Mouse (Mus musculus) heart, embryonic 10.5 days (tissue): ENCODE measurements around the gene Chst11. TPM values are rescaled to one million over a fixed set of nuclear protein-coding genes. Genes with fewer than 3 reads are reported as not detected.
A peak's percentile ranks its signal among the peaks of the same experiment; 100 is the strongest.

ENCODE experiments used
- DNase-seq: peaks from one replicate; pipeline ENCODE4 v3.0.0-alpha.2; 2017; ENCODE audit warnings: low spot score
- H3K27ac ChIP-seq: fragments of 300-500 bp; sonication (generic); 2 replicates; pipeline ENCODE4 v1.5.1; 2016; ENCODE audit warnings: mild to moderate bottlenecking
- H3K27me3 ChIP-seq: fragments of 300-500 bp; sonication (generic); 2 replicates; pipeline ENCODE4 v1.6.1; 2016; ENCODE audit warnings: mild to moderate bottlenecking; ENCODE audit not compliant: poor library complexity, insufficient read depth, severe bottlenecking
- H3K36me3 ChIP-seq: fragments of 300-500 bp; sonication (generic); 2 replicates; pipeline ENCODE4 v1.6.1; 2016; ENCODE audit warnings: mild to moderate bottlenecking, moderate library complexity
- H3K4me1 ChIP-seq: fragments of 300-500 bp; sonication (generic); 2 replicates; pipeline ENCODE4 v1.6.1; 2016; ENCODE audit warnings: mild to moderate bottlenecking
- H3K4me3 ChIP-seq: fragments of 300-500 bp; sonication (generic); 2 replicates; pipeline ENCODE4 v1.5.1; 2016; ENCODE audit warnings: mild to moderate bottlenecking, moderate library complexity
- H3K9me3 ChIP-seq: fragments of 300-500 bp; sonication (generic); 2 replicates; pipeline ENCODE4 v1.6.1; 2016; ENCODE audit warnings: mild to moderate bottlenecking, moderate library complexity
- WGBS: fragments of 180-500 bp; shearing (Covaris S2); methylation state at CpG from one replicate; pipeline ENCODE4 v1.1.7; 2016; 5-methylcytosine and 5-hydroxymethylcytosine counted together
- polyA plus RNA-seq: library from polyadenylated mRNA; unstranded; fragments of >200 nt; fragmentation: Nextera tagmentation; extraction: Ambion mirVana; gene quantifications from 2 replicates; pipeline ENCODE4 v1.2.1, GENCODE M21; 2016

Gene Chst11
- polyA plus RNA-seq, 1 experiment from 2014 or later = 1.2 TPM

DNA sequence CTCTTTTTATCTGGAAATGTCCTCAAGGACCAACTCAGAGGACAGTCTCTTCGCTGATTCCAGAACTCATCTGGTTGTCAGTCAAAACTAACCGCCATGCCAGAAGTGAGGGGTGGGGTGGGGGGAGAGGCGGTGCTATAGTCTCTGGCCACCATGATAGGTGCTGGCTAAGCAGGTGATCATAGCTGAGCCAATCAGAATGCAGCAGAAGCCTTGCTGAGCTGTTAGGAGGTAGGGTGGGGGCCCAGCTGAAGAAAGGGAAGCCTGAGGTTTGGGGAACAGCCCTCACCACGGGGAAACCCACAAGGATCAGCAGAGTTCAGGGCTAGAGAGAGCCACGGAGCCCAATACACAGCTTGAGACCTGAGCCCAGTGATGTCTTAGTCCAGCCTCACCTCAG lies 11.1 kb upstream of the Chst11 start:
- 81% methylated on average over 5 of the region's 5 CpGs for WGBS
- Histone ChIP-seq H3K4me1 (peaks cover 26% of the 10 kb centered on the region), H3K9me3 (no peaks in the 10 kb centered on the region), H3K4me3 (no peak overlapping the region), H3K27me3 (peaks cover 8% of the 10 kb centered on the region), H3K27ac (no peak overlapping the region), H3K36me3 (no peaks in the 10 kb centered on the region)
- no peak for DNase-seq

DNA sequence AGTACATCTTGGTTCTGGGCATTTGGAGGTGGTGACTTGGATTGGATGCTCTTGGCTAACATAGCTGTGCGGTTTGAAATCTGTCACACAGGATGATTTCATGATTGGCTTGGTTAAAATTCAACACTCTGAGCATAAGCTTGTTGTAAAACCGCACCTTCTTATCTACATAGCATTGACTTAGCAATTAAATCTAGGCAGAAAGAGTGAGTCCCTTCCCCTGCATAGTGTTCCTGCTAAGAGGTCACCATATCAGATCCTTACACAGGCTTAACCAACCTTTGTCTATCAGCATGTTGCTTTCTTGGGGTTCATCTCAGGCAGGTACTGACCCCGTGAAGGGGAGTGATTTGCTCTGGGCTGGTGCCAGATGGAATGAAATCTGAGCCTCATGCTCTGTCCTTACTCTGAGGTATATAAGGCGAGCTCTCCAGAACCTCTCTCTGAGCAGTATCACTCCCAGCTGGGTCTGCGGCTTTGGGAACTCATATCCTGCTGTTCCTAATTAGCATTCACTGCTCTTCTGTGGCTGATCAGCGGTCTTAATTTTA lies 10.6 kb upstream of the Chst11 start:
- H3K27me3 ChIP-seq = peaks cover 13% of the 10 kb centered on the region
- H3K4me1 ChIP-seq = peaks cover 21% of the 10 kb centered on the region
- WGBS = 65% methylated on average over 6 of the region's 6 CpGs
- no peak overlapping the region for H3K27ac ChIP-seq
- H3K9me3 ChIP-seq = no peaks in the 10 kb centered on the region
- no peak for DNase-seq
- no peaks in the 10 kb centered on the region for H3K36me3 ChIP-seq
- H3K4me3 ChIP-seq = no peak overlapping the region

DNA sequence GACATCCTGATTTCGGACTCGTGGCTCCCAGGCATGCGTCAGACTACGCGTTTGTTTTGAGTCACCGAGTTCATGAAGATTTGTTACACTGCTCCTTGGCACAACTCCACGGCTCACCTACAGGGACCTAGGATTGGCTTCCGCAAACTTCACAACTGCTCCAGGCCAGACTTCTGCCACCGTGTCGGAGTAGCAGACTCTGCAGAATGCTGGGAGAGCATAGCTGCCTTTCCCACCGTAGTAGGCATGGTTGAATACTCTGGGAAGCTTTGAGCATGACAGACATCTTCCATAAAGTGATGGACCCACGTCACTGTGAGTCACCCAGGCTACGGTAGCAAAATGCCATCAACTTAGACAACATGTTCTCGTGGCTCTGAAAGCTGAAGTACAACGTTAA lies 9.5 kb upstream of the Chst11 start:
- H3K27ac ChIP-seq = no peak overlapping the region
- H3K9me3 ChIP-seq = no peaks in the 10 kb centered on the region
- H3K4me1 ChIP-seq = peaks cover 16% of the 10 kb centered on the region
- 84% methylated on average over 15 of the region's 15 CpGs for WGBS
- DNase-seq = no peak
- H3K36me3 ChIP-seq = no peaks in the 10 kb centered on the region
- no peak overlapping the region for H3K4me3 ChIP-seq
- peaks cover 24% of the 10 kb centered on the region for H3K27me3 ChIP-seq

DNA sequence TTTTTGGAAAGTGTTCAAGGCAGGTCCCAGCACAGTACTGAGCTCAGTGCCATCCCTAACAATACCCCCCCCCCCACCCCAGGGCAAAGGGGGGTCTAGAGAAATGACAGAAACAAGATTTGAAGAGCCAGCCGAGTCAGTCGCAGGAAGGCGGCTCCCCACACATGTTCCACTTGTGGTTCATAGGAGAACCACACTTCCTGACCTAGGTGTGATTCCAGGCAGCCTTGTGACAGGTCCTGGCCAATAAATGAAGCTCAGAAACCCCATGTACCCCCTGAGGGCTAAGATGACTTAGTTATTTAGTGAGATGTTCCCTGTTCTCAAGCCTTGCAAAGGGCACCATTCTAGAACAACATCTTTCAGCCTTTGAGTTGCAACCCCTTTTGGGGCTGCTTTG lies 3.0 kb upstream of the Chst11 start:
- Histone ChIP-seq H3K9me3 (no peaks in the 10 kb centered on the region), H3K4me1 (peaks cover 25% of the 10 kb centered on the region), H3K27me3 (peaks cover 68% of the 10 kb centered on the region), H3K27ac (no peak overlapping the region), H3K36me3 (no peaks in the 10 kb centered on the region), H3K4me3 (no peak overlapping the region)
- DNase-seq = no peak
- 78% methylated on average over 3 of the region's 3 CpGs for WGBS

DNA sequence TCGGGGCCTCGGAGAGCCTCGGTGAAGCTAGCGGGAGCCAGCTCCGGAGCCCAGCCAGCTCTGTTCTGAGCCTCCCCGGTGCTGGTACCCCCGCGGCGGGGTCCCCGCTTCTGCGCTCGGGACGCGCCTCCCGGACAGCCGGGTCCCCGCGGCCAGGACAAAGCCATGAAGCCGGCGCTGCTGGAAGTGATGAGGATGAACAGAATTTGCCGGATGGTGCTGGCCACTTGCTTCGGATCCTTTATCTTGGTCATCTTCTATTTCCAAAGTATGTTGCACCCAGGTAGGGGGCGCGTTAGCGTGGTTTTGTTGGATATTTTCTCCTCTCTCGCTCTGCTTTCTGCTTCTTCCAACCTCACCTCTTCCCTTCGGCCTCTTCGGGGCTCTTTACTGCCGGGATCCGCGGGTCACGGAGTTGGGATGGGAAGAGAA lies 418 bp downstream of the Chst11 start:
- H3K4me3 ChIP-seq = peak overlapping the region; percentile 86
- H3K4me1 ChIP-seq = peaks cover 39% of the 10 kb centered on the region
- H3K27me3 ChIP-seq = peaks cover 53% of the 10 kb centered on the region
- under 1% methylated on average over 32 of the region's 32 CpGs for WGBS
- no peak for DNase-seq
- no peaks in the 10 kb centered on the region for H3K36me3 ChIP-seq
- no peaks in the 10 kb centered on the region for H3K9me3 ChIP-seq
- peak overlapping the region; percentile 91 for H3K27ac ChIP-seq

DNA sequence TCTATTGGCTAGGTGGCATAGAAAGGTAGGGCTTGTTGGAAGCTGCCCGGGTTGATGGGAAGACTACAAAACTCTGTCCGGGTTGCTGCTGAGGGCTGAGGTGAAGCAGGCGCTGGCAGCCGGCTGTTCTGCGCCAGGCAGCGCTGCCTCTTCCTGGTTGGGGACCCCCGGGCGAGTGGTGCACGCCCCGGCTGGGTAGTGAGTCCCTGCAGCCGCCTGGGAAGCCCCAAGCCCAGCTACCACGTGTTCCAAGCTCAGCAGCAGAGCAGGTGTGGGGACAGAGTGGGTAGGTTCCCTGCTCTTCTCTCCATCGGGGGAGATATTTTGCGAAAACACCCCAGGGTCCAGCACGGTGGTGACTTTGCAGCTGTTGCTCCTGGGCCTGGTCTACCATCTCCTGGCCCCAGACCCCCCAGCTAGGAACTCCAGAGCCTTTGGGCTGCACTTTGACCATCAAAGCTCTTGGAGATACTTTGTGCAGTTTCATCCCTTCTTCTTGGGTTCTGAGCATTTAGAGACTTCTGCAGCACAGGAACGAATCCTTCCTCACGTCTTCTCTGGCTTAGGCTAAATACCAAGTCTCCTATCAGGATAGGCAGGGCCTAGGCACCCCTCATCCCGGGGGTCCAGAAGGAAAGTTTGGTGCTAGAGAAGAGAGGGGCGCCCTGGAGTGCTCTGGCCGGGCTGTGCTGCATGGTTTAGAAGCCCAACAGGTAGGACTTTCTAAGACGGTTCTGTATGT lies 1.1 kb downstream of the Chst11 start:
- Histone ChIP-seq H3K27ac (peak overlapping the region; percentile 91), H3K27me3 (peaks cover 46% of the 10 kb centered on the region), H3K9me3 (no peaks in the 10 kb centered on the region), H3K4me1 (peaks cover 46% of the 10 kb centered on the region), H3K36me3 (no peaks in the 10 kb centered on the region), H3K4me3 (peak overlapping the region; percentile 86)
- WGBS = 6% methylated on average over 21 of the region's 21 CpGs
- DNase-seq = no peak

DNA sequence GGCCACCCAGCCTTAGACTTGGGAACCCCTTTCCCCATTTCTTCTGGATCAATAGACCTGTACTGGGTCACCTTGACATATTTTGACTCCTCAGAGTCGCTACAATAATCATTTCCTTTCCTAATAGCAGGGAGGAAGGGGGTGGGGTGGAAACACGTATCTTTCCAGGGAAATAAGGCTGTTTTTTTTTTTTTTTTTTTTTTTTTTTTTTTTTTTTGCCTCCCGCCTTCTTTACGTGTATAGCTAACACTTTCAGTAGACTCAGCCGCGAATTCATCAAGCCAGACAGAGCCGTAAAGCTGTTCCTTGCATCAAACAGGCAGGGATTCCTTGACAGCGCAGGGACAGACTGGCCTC lies 1.7 kb downstream of the Chst11 start:
- no peaks in the 10 kb centered on the region for H3K36me3 ChIP-seq
- peaks cover 52% of the 10 kb centered on the region for H3K4me1 ChIP-seq
- H3K4me3 ChIP-seq = peak overlapping the region; percentile 86
- H3K27ac ChIP-seq = 0 out of 2 replicates have a peak overlapping the region, but pooled peaks have one; percentile 29
- DNase-seq = no peak
- H3K27me3 ChIP-seq = peaks cover 40% of the 10 kb centered on the region
- 42% methylated on average over 8 of the region's 8 CpGs for WGBS
- no peaks in the 10 kb centered on the region for H3K9me3 ChIP-seq

DNA sequence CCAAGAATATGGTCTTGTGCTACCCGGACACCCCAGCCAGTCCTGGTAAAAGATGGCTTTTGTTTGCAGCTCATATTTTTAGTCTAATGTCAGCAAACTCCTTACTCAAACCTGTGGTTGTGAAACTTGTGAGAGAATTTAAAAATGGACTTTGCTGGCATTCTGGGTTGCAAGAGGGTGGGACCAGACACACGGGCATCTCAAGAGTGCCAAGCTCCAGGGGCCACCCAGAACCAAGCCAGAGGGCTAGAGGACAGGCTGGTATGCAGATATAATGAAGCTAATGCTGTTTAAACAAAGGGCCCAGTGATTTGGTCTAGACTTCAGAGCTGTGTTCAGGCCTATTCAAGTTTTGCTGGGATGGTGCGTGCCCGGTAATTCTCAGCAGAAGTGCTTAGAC lies 2.1 kb downstream of the Chst11 start:
- DNase-seq = no peak
- H3K36me3 ChIP-seq = no peaks in the 10 kb centered on the region
- H3K4me3 ChIP-seq = peak overlapping the region; percentile 86
- peaks cover 36% of the 10 kb centered on the region for H3K27me3 ChIP-seq
- WGBS = 65% methylated on average over 4 of the region's 4 CpGs
- peaks cover 56% of the 10 kb centered on the region for H3K4me1 ChIP-seq
- H3K9me3 ChIP-seq = no peaks in the 10 kb centered on the region
- H3K27ac ChIP-seq = 0 out of 2 replicates have a peak overlapping the region, but pooled peaks have one; percentile 29

DNA sequence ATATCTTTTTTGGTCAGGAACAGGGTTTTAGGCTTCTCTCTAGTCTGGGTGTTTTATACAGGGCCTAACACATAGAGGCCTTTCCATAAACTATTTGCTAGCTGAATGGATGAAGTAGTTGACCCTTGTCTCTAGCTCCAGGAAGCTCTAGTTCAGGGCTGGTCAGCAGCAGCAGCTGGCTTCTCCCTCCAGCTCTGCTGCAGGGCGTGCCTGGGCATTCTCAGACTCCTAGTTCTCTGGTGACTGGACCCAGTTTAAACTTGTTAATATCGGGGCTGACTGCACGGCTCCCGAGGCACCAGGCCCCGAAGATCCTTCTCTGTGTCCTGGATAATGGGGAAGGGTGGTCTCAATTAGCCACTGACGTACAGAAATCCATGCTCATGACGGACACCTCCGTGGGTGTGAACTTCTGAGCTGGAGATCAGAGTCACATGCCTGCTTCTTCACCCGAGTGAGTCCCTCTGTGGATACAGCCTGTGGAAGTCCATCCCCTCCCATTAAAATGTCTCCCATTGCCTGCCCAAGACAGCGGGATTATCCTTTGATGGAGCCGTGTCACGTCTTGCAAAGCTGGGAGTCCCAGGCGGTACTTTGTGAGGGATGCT lies 4.2 kb downstream of the Chst11 start:
- H3K27ac ChIP-seq = no peak overlapping the region
- 73% methylated on average over 13 of the region's 13 CpGs for WGBS

DNA sequence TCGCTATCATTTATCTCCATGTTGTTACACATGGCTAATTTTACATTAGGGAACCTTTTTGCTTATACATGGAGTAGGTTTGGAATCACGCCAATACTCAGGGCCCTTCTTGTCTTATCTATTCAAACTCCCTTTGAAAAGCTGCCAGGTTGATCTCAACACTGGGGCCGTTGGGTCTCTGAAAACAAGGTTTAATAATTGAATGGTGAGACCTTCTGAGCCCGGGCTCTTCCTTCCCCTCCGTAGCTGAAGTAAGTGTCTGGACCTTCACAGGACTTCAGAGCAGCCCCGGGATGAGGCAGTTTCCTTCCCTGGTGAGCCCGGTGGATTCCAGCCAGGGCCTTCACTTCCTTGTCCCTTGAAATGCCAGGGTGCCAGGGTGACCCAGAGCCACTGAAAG lies 5.6 kb downstream of the Chst11 start:
- DNase-seq = no peak
- H3K27me3 ChIP-seq = peaks cover 23% of the 10 kb centered on the region; the same call in 1 of the 2 replicates
- 37% methylated on average over 7 of the region's 7 CpGs for WGBS
- no peaks in the 10 kb centered on the region for H3K9me3 ChIP-seq
- H3K4me3 ChIP-seq = no peak overlapping the region
- H3K4me1 ChIP-seq = peaks cover 55% of the 10 kb centered on the region
- H3K27ac ChIP-seq = peak overlapping the region; percentile 69; the same call in 1 of the 2 replicates
- H3K36me3 ChIP-seq = no peaks in the 10 kb centered on the region

More for the DNA sequence above, 4.2 kb downstream of the Chst11 start:
- Histone ChIP-seq H3K36me3 (no peaks in the 10 kb centered on the region), H3K4me3 (no peak overlapping the region), H3K27me3 (peaks cover 18% of the 10 kb centered on the region; the same call in 1 of the 2 replicates), H3K4me1 (peaks cover 66% of the 10 kb centered on the region), H3K9me3 (no peaks in the 10 kb centered on the region)
- no peak for DNase-seq

DNA sequence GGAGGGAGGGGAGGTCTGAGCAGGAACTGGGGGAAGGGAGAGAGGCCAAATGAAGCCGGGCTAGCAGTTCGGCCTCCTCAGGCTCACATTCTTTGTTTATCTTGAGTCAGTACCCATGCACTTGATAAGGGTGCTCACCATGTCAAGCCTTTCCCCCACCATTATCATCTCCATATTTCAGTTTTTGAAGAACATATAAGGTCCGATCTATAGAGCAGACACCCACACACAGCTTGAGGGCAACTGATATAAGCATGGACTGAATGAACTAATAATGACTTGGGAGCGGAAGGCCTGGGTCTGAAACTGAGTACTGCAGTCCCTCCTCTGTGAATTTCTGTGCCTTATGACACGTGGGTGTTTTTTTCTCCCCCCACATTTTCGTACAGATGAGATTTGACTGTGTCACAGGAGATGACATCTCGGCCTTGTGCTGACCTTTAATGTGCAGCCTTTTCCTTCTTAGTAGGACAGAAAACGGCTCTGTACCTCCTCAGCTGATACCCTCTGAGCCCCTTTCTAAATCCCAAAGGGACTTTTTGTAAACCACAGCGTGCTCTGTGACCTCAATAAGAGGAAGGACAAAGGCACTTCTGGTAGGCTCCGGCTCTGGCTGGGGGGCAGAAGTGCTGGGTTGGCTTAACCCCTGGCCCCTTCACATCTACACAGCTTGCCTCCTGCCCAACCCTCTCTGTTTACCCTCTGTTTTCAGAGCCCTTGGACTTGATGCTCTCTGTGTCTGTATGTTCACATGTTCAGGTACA lies 6.6 kb downstream of the Chst11 start:
- DNase-seq = no peak
- Histone ChIP-seq H3K4me3 (no peak overlapping the region), H3K27ac (peak overlapping the region; percentile 69), H3K27me3 (peaks cover 27% of the 10 kb centered on the region; the same call in 1 of the 2 replicates), H3K36me3 (no peaks in the 10 kb centered on the region), H3K9me3 (no peaks in the 10 kb centered on the region), H3K4me1 (peaks cover 46% of the 10 kb centered on the region)
- WGBS = 26% methylated on average over 10 of the region's 10 CpGs

DNA sequence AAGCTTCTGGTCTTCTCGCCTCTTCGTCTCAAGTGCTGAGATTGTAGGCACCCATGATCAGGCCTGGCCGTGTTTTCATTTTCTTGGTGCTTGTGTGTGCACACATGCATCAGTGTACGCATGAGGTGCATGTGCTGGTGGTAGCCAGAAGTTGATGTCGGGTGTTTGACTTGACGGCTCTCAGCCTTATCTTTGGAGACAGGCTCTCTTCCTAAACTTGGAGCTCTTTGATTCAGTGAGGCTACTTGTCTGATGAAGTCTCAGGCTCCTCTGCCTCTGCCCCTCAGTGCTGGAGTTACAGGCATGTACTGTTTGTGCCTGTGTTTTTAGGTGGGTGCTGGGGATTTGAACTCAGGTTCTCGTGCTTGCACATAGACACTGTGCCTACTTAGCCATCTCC lies 9.0 kb downstream of the Chst11 start:
- Histone ChIP-seq H3K36me3 (no peaks in the 10 kb centered on the region), H3K4me3 (no peak overlapping the region), H3K9me3 (no peaks in the 10 kb centered on the region), H3K4me1 (peaks cover 40% of the 10 kb centered on the region), H3K27ac (no peak overlapping the region), H3K27me3 (peaks cover 29% of the 10 kb centered on the region; the same call in 1 of the 2 replicates)
- no peak for DNase-seq
- 73% methylated on average over 7 of the region's 7 CpGs for WGBS

DNA sequence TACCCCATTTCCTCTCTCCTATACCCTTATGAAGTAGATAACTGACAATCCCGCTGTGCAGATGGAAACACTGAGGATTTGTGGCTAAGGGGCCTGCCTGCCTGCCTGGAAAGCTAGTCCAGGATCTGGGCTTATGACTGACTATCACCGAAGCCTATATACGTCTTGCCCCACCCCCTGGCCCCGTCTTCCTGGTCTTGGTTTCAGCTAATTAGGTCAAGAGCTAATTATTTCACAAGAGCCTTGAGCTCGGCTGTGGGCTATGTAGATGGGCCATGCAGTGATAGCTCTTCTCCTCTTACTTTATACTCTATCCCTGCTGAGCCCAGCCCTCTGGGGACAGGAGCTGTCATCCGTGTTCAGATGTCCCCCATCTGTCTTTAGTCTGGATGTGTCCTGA lies 12.2 kb downstream of the Chst11 start:
- Histone ChIP-seq H3K9me3 (no peaks in the 10 kb centered on the region), H3K27ac (no peak overlapping the region), H3K27me3 (peaks cover 37% of the 10 kb centered on the region; the same call in 1 of the 2 replicates), H3K4me3 (no peak overlapping the region), H3K4me1 (peaks cover 32% of the 10 kb centered on the region), H3K36me3 (no peaks in the 10 kb centered on the region)
- no peak for DNase-seq
- 82% methylated on average over 6 of the region's 6 CpGs for WGBS
